Mouse (Mus musculus) sigmoid colon, adult 10 weeks (tissue): ENCODE results near the gene Ccl28. TPM values are rescaled to one million over a fixed set of nuclear protein-coding genes. Genes with fewer than 3 reads are reported as not detected.

Source experiments
- polyA plus RNA-seq: library from polyadenylated mRNA; stranded (reverse); fragments of 350-450 nt; fragmentation: Illumina TruSeq; extraction: RNeasy Lipid Tissue Mini Kit (QIAGEN cat#74804); gene quantifications from one replicate; pipeline ENCODE4 v1.2.3, GENCODE M21; 2014; ENCODE audit warnings: low read depth, low replicate concordance

Ccl28 gene
- 338 TPM for polyA plus RNA-seq

DNA sequence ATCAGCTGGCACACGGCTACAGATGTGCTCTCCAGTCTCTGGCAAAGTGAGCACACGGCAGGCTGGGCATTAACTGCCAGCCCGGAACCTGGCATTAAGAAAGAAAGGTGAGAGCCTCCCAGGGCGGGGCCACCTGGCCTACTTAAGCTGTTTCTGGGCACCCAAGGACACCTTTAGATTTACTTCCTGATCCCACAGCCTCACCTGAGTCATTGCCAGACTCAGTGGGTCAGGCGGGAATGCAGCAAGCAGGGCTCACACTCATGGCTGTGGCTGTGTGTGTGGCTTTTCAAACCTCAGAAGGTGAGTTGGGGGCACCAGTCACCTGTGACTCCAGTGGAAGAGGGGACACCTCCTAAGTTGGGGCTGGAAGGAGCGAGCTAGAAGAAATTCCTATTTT, at the start of gene Ccl28:
Gene Ccl28, plus strand, starts transcription at position 186 of the 400 bp plus-strand sequence.

GRCm38 (mm10) chr13:119690039-119690728, 66.6 kb downstream of the Ccl28 start, which contains the start of gene Hmgcs1:
Gene Hmgcs1, plus strand, starts transcription at chr13:119690379.

Other genes with a start within 250 kb of the Ccl28 start
- 254 TPM for gene Paip1, start 195.2 kb upstream of the Ccl28 start, polyA plus RNA-seq
- 104 TPM for gene 4833420G17Rik, start 161.1 kb upstream of the Ccl28 start, polyA plus RNA-seq
- gene Tmem267, start 135.8 kb upstream of the Ccl28 start, polyA plus RNA-seq: 19.2 TPM
- not detected for gene 3110070M22Rik, start 135.4 kb upstream of the Ccl28 start, polyA plus RNA-seq
- 554 TPM for gene Hmgcs1, start 66.6 kb downstream of the Ccl28 start, polyA plus RNA-seq
- gene Nim1k, start 132.1 kb downstream of the Ccl28 start, polyA plus RNA-seq: 0.60 TPM
- 74.8 TPM for gene Zfp131, start 167.1 kb downstream of the Ccl28 start, polyA plus RNA-seq
- gene AF067063, start 206.4 kb downstream of the Ccl28 start, polyA plus RNA-seq: not detected
- not detected for gene D13Ertd608e, start 212.2 kb downstream of the Ccl28 start, polyA plus RNA-seq